Mouse (Mus musculus) MN1 (cell line): Measurements from ENCODE around the gene Anpep.
A peak's percentile ranks its signal among the peaks of the same experiment; 100 is the strongest.
"Not testable (repeated sequence)": the region's sequence is repeated elsewhere in the genome, so short reads cannot be mapped to it uniquely, and the experiment has no call there.

Source experiments
- DNase-seq: peaks from one replicate; pipeline ENCODE4 v3.0.0-alpha.2; 2016; ENCODE audit warnings: low spot score

The Anpep gene

DNA sequence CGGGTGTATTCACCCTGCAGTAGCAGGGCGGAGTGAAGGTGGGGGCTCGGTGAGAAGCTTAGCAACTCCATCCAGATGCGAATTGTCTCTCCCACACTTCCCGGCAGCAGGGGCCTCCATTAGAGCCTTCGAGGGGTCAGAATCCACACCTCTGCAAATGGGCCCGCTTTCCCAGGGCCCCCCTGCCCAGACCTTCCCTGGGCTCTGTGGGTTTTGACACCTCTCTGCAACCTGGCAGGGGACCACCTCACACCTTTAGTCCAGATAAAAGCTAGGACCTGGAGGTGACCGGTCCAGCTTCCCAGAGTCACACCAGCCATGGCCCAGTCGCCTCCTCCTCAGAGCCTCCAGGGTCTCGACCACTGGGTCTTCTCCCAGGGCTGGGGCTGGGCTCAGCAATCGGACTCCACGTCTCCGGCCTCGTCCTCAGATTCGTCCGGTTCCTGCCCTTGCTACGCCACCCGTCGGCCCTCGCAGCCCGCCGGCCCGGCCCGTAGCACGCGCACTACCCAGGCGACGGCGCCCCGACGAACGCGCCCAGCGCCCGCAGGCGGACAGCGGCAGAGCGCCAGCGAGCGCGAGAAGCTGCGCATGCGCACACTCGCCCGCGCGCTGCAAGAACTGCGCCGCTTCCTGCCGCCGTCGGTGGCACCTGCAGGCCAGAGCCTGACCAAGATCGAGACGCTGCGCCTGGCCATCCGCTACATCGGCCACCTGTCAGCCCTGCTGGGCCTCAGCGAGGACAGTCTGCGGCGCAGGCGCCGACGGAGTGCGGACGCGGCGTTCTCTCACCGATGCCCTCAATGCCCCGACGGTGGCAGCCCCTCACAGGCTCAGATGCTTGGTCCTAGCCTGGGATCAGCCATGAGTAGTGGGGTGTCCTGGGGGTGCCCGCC lies 50.0 kb downstream of the Anpep start, which contains the start of gene Mesp2:
Gene Mesp2 (plus strand): TSS at position 117 of the 896 bp plus-strand sequence.
- no peak for DNase-seq

DNA sequence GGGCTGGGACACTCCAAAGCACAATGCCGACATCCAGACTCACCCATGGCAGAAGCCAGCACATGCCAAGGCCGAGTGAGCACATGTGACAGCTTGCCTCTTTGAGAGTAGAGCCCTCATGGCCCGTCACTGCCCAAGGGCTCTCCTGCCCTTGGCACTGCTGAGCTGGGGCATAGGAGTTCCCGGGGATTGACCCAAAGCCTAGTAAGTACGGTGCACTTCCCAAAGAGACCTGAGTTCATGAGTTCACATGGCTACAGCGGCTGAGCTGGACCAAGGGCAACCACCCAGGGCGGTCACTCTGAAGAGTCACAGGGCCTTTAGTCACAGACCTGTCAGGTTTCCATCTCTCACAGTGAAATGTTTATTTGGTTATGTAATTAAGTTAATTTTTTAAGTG lies 52.3 kb downstream of the Anpep start:
- DNase-seq: no peak

DNA sequence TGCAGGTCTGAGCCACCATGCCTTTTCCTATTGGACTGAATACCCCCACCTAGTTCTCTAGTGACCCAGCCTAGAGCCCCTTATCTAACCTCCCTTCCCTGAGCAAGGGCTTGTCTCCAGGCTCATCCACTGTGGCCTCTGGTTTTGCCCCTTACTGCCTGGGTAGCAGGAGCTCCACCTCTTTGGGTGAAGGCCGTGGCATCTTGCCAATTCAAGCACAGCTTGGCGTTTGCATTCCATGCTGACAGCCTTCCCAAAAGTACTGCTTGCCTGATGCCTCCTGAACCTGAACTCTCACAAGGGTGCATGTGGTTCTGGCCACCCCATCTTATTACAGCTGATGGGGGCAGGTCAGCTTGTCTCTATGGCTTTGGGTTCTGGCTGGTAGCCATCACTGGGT lies 57.0 kb downstream of the Anpep start:
- DNase-seq: peak; percentile 39

DNA sequence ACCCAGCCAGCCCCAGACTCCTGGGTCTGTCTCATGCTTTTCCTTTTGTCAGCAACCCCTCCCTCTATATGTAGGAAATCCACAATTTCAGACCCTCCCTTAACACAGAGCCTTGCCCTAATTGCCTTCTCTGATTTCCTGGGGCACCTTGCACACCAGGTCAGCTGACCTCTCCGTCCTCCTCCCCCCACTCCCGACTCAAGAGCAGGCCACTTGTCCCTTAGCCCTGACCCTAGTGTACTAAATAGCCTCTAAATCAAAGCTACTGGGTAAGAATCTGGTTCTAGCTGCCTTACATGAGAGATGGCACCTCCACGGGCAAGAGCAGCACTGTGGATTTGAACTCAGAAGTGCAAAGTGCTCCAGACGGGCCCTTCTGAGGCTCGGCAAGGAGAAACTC lies 58.8 kb downstream of the Anpep start:
- no peak for DNase-seq

DNA sequence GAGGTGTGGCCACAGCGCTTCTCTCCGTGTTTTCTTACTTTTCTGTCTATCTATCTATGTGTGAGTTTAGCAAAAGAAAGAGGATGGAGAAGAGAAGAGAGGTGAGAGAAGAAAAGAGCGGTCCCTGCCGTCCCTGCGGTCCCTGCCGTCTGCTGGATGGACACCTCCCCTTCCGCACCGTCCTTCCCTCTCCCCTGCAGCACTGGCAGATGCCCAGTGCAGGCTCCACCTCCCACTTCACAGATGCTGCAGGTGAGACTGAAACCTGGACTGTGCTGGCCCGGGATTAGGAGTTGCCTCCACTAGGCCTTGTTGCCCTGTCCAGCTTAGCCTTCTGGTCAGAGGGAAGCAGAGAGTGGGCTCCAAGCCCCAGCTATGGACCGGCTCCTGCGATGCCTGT lies 59.5 kb downstream of the Anpep start:
- DNase-seq: no peak

DNA sequence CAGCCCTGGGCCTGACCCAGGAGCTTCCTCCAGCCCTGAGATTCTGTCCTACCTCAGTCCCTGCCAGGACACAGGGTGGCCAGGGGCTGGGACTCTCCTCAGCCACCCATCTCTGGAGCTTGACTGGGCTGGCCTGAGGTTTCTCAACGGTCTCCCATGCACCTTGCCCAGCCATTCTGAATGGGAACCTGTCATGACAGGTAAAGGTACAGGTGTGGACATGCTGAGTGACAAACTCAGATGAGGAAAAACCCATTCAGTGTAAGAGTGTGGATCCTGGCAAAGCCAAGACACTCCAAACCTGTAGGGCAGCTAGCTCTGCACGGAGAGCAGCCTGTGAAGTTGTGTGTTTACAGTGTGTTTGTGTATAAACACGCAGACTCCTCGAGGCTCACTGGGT lies 60.5 kb downstream of the Anpep start:
- DNase-seq: no peak

DNA sequence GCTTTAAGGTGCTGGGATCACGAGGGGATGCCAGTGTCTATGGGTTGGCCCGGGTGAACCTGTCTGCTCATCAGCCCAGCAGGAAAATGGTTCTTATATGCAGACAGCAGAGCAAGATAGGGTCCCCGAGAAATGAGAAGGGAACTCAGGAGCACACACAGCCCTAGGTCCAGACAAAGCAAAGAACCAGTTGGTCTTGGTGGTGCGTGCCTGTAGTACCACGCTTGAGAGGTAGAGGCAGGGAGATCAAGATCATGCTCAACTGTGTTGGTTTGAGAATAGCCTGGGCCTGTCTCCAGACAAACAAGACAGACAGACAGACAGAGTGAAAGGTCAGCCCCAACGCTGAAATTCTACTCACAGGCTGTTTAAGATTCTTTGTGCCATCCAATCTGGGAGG lies 61.4 kb downstream of the Anpep start:
- no peak for DNase-seq

DNA sequence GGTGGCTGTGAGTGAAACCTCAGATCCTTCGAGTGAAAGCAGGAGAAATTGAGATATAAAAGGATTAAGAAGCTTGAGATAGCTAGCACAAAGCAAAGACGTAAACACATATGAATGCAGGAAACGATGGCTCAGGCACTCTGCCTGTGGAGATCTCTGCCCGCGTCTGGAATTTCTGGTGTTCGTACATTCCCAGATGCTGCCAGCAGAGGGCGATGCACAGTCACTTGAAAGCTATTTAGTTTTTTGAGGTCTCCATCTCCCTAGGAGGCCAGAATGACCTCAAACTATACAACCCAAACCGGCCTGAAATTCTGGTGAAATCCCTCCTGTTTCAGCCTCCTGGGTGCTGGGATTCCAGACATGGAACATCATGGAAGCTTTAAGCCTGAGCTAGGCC lies 61.8 kb downstream of the Anpep start:
- peak; percentile 84 for DNase-seq

DNA sequence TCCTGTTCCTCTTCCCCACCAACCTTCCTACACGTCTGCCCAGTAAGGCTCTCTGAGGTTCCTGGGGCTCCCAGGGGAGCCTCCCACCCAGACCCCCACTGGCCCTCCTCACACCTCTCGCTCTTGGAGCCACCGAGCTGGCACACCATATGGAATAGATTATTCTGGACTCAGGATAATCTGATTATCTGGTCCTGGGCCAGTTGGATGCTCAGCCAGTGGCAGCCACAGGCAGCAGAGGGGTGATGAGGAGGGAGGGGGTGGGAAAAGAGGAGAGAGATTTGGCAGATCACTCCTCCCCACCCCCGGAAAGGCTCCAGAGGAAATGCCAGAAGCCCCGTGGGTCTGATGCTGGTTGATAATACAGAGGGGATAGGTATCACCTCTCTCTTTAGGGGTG lies 62.3 kb downstream of the Anpep start:
- DNase-seq: peak; percentile 47

DNA sequence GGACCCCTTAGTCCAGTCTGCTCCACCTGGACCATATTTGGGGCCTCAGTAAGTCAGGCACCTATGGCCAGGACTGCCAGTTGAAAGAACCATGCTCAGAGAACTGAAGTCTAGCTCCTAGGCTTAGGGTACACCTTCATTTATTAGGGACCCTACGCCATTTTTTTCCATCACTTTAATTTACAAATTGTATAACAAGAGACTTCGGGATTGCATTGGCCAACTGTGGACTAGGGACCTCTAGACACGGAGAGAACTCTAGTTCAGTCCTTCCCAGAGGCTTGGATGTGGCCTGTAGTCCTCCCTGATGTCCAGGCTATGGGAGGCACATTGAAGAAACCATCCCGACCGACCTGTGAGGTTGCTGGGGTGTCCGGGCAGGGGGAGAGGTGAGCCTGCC lies 67.2 kb downstream of the Anpep start, which contains the start of gene Mesp1:
Gene Mesp1 (minus strand): TSS at position 101 of the 400 bp plus-strand sequence.
- no peak for DNase-seq

DNA sequence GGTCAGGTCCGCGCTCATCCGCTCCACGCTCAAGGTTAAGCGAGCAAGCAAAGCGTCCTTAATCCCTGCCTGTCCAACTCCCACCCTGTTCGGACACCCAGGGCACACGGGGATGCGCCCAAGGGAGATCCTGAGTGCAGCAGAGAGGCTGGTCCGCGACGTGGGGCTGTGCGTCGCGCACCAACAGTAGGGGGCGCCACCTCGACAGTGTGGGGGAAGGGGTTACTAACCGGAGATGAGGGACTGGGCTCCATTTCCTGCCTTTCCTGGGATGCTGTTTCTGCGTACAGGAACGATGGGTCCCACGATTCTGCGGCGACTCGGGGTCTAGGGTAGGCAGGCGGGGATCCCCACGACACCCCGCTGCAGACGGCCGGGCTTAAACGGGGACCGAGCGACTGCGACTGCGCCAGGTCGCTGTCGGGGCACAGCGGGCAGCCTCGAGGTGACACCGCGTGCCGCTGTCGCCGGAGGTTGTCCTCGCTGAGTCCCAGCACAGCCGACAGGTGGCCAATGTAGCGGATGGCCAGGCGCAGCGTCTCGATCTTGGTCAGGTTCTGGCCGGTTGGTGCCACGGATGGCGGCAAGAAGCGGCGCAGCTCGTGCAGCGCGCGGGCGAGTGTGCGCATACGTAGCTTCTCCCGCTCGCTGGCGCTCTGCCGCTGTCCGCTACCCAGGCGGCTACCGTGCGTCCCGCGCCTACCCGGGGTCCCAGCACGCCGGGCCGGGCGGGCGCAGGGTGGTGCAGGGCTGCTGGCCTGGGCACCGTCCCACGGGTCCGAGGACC lies 68.0 kb downstream of the Anpep start:
- DNase-seq: no peak

DNA sequence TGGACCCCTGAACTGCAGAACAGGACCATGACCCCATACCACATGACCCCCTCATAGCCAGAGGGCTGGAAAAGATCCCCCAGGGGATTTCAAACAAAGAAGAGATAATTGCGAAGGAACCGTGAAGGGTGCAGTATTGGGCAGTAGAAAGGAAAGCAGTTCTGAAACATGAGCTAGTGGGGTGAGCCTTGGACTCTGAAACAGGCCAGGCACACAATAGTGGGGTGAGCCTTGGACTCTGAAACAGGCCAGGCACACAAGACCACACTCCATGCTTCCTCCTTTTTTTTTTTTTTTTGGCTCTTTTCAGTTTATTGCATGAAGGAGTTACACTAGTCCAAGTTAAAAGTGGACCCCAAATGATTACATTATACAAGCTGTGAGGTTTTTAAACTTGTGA lies 71.0 kb downstream of the Anpep start:
- not testable (repeated sequence) for DNase-seq

DNA sequence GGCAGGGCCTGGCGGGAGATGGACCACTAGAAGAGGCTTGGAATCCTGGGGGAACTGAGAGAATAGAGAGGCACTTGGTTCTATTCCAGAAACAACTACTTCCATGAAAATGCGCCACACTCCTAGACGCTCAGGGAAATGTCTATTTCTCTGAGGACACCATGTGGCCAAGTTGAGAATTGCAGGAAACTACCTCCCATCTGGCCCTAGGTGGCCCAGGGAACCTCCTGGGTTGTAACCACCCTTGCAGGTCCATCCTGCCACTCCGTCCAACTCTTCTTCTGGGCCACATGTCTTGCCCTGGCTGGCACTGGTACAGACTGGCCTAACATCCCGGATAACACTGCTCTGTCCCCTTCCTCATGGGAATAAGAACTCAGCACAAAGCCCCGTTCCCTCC lies 74.6 kb downstream of the Anpep start:
- peak; percentile 79 for DNase-seq

DNA sequence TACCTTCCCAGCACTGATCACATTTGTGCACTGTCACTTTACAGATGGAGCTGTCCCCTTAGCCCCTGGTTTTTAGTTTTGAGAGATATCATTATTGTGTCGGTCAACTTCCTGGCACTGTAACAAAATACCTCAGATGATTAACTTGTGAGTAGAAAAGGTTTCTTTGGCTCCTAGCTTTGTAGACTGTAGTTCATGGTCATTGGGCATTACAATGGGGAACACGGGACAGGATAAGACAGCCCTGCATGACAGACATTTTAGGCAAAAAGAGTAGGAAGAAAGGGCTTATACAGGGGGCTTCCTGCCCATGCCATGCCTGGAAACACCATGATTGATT lies 78.4 kb downstream of the Anpep start:
- no peak for DNase-seq

DNA sequence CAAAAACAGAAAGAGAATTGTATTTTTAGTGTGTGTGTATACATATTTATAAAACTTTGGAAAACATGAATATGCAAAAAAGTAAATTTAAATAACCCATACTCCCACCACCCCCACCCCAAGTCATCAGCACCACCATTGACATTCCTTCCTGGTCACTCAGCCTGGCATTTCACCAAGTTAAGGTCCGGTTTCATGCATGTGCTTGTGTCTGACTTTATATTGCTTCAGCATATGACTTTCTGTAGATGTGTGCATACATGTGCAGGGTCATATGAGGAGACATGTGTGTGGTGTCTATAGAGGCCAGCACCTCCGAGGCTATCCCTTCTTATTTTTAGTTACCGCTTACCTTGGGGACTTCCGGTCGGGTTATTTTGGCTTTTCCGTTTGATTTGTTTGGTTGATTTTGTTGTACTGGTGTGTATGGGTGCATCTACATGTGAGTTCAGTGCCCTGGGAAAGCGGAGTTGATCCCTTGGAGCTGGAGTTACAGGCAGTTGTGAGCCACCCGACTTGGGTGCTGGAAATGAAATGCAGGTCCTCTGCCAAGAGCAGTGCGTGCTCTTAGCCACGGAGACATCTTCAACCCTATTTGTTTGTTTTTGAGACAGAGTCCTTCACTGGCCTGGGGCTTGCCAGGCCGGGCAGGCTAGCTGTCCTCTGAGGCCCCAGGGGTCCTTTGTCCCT lies 78.9 kb downstream of the Anpep start:
- DNase-seq: no peak

DNA sequence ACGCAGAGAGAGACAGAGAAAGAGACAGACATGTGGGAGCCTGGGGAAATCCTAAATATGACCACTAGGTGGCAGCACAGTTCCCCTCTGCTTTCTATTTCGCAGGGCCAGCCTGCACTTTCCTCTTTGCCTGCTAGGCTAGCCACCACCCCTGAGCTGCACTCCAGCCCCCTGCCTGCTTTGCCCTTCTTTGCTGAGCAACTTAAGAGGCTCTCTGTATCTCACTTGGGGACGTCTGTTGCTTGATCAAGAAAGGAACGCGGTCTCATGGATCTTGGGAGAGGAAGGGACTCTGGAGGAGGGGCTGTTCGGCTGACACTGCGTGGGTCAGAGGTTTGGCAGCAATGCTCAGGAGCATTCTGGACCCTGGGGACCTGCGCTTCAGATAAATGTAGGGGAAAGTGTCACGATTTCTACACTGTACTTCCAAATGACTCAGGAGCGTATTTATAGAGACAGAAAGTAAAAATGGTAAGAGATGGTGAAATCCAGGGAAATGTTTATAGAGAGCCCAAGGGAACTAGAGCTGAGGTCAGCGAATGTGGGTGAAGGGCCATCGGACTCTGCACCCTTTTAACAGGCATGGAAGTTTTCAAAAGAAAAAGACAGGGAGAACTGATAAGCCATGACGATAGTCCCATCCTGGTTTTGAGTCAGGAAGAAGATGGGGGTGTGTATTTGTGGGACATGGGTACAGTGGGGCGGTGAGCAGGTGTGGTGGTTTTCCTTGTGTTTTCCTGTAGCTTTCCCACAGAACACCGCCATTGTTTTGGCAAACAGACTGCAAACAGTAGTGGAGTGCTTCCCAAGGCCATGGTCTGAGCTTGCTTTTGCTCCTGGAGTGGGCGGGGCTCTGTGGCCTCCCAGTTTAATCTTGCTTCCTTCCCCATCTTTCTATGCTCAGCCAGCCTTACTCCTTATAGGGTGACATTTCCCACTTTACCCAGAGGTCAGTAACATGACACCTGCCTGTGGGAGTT lies 79.9 kb downstream of the Anpep start:
- peak; percentile 84 for DNase-seq
